Mouse (Mus musculus): Measurements from ENCODE around the gene Atxn7l3. TPM values are rescaled to one million over a fixed set of nuclear protein-coding genes. Genes with fewer than 3 reads are reported as not detected.

The Atxn7l3 gene
- total and polyA plus RNA-seq, 3 experiments: 17.4 to 21.7 (median 19.0) TPM

DNA sequence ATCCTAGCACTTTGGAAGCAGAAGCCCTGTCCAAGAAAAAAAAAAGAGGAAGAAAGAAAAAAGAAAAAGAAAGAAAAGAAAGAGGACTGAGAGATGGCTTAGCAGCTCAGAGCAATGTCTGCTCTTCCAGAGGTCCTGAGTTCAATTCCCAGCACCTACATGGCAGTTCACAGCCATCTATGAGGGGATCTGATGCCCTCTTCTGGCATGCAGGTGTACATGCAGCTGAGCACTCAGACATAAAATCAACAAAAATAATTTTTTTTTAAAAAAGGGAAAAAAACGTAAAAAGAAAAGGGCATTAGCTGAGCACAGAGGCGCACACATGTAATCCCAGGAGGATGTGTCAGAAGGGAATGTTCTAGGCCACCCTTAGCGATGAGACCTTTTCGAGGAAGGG, 49.6 kb downstream of the Atxn7l3 start:
- DNase-seq: no peak
- Histone ChIP-seq H3K36me3 (ENCODE audit: control insufficient read depth, insufficient read depth, low read length) (no peaks in the 10 kb centered on the region), H3K4me3 (no peak overlapping the region), H3K9ac (ENCODE audit: low read depth, low read length) (no peak overlapping the region), H3K4me1 (ENCODE audit: control insufficient read depth, insufficient read depth, low read length) (peaks cover 1% of the 10 kb centered on the region; the same call in 1 of the 2 replicates), H3K79me2 (replicated peaks; ENCODE audit: control insufficient read depth, insufficient read depth, low read length) (no peaks in the 10 kb centered on the region), H3K27ac (no peak overlapping the region), H3K27me3 (ENCODE audit: control insufficient read depth, insufficient read depth, low read length) (no peaks in the 10 kb centered on the region)
- intact Hi-C loops (cut with DNase I): loop anchor here (5.0 kb wide), 2 partner anchors 45 to 60 kb away; partner anchors contain the start of genes G6pc3 and Lsm12
- no peak for TF ChIP-seq POLR2A (IDR thresholded peaks at IDR 0.05; ENCODE audit: insufficient read depth, low read depth, low read length)
- TF ChIP-seq CTCF (IDR thresholded peaks at IDR 0.05): peak; percentile 42
- WGBS: 83% methylated on average over 4 of the region's 4 CpGs

DNA sequence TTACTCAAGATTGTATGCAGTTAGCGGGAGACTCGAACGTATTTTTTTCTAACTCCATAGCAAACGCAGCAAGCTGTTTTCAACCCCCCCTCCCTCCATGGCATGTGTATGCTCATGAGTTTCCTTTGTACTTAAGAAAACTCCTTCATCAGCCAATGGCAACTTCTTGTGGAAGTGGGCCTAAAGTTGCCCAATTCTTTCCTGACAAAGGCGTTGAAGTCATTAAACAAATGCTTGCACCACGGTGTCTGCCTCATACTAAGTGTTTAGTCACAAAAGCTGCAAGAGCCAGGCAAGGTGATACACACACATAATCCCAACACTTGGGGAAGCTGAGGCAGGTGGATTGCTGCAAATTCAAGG, 50.2 kb downstream of the Atxn7l3 start:
- intact Hi-C loops (cut with DNase I): loop anchor here (5.0 kb wide), 2 partner anchors 44 to 59 kb away; partner anchors contain the start of genes G6pc3 and Lsm12
- no peaks in the 10 kb centered on the region for H3K36me3 ChIP-seq (ENCODE audit: control insufficient read depth, insufficient read depth, low read length)
- 79% methylated on average over 6 of the region's 6 CpGs for WGBS

DNA sequence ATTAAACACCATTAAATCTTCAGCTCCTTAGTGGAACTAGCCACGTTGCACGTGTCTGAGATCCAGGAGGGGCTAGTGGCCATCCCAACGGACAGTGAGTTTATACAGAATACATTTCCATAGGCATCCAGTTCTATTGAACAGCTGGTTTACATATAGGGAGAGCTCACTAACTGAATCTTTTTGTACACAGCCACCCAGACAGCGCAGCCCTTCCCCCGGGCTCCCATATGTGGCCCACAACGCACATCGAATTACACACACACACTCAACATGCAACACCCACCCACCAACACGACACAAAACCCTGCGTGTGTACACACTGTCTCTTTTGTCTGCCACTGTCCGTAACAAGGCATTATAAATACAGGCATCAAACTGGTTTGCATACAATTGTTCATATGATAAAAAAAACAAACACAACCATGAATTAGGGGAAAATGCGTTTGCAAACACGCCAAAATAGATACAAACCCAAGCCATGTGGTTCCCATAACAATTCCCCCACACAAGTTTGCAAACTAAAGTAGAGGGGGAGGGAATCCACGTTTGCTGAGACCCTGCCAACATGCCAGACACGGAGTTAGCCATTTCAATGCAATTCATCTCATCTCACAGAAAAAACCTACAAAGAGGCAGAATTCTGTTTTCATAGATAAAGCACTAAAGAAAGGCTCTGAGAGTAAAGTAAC, 50.7 kb downstream of the Atxn7l3 start:
- WGBS: 68% methylated on average over 14 of the region's 14 CpGs
- H3K4me3 ChIP-seq: peak overlapping the region; percentile 29; the same call in 1 of the 2 replicates
- TF ChIP-seq EP300 (IDR thresholded peaks at IDR 0.05; ENCODE audit: insufficient read depth, low read depth, low read length) (no peak), CTCF (IDR thresholded peaks at IDR 0.05) (no peak)
- no peak overlapping the region for H3K27ac ChIP-seq
- no peaks in the 10 kb centered on the region for H3K79me2 ChIP-seq (replicated peaks; ENCODE audit: control insufficient read depth, insufficient read depth, low read length)
- H3K27me3 ChIP-seq (ENCODE audit: control insufficient read depth, insufficient read depth, low read length): no peaks in the 10 kb centered on the region
- H3K9ac ChIP-seq (ENCODE audit: low read depth, low read length): no peak overlapping the region
- H3K4me1 ChIP-seq (ENCODE audit: control insufficient read depth, insufficient read depth, low read length): peaks cover 1% of the 10 kb centered on the region; the same call in 1 of the 2 replicates
- intact Hi-C loops (cut with DNase I): loop anchor here (5.0 kb wide), 2 partner anchors 43 to 58 kb away; partner anchors contain the start of genes G6pc3 and Lsm12
- no peaks in the 10 kb centered on the region for H3K36me3 ChIP-seq (ENCODE audit: control insufficient read depth, insufficient read depth, low read length)
- DNase-seq: no peak

More for the DNA sequence above, 50.2 kb downstream of the Atxn7l3 start:
- Histone ChIP-seq H3K4me1 (ENCODE audit: control insufficient read depth, insufficient read depth, low read length) (peaks cover 1% of the 10 kb centered on the region; the same call in 1 of the 2 replicates), H3K4me3 (no peak overlapping the region), H3K9ac (ENCODE audit: low read depth, low read length) (no peak overlapping the region), H3K27me3 (ENCODE audit: control insufficient read depth, insufficient read depth, low read length) (no peaks in the 10 kb centered on the region), H3K27ac (no peak overlapping the region), H3K79me2 (replicated peaks; ENCODE audit: control insufficient read depth, insufficient read depth, low read length) (no peaks in the 10 kb centered on the region)
- TF ChIP-seq POLR2A (IDR thresholded peaks at IDR 0.05; ENCODE audit: insufficient read depth, low read depth, low read length): no peak
- TF ChIP-seq CTCF (IDR thresholded peaks at IDR 0.05): no peak
- TF ChIP-seq EP300 (IDR thresholded peaks at IDR 0.05; ENCODE audit: insufficient read depth, low read depth, low read length): no peak
- no peak for DNase-seq

DNA sequence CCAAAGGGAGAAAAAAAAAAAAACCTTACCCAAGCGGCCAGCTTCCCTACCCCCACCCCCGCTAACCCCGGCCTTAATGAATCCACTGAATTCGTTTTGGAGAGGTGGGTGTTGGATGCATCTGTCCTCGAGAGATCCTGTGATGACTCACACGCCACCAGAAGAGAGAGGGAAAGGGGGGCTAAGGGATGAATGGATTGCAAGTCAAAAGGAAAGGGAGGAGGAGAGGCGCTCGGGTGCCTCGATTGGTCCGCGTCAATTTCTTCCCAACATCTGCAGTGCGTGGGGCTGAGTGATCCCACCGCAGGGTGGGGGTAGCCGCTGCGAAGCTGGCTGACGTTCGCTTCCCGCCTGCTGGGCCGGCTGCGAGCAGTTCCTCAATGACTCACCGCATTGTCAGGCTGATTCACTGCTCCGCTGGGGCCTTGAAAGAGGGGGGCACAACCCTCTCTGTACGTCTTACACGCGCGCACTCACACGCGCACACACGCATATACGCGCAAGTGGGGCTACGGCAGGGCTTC, 51.4 kb downstream of the Atxn7l3 start:
- intact Hi-C loops (cut with DNase I): loop anchor here (5.0 kb wide), 2 partner anchors 43 to 58 kb away; partner anchors contain the start of genes G6pc3 and Lsm12
- no peak for TF ChIP-seq POLR2A (IDR thresholded peaks at IDR 0.05; ENCODE audit: insufficient read depth, low read depth, low read length)
- no peak for TF ChIP-seq EP300 (IDR thresholded peaks at IDR 0.05; ENCODE audit: insufficient read depth, low read depth, low read length)
- peak; percentile 16; the same call in 1 of the 2 replicates for TF ChIP-seq CTCF (IDR thresholded peaks at IDR 0.05)
- Histone ChIP-seq H3K4me3 (peak overlapping the region; percentile 29), H3K4me1 (ENCODE audit: control insufficient read depth, insufficient read depth, low read length) (peaks cover 1% of the 10 kb centered on the region; the same call in 1 of the 2 replicates), H3K9ac (ENCODE audit: low read depth, low read length) (peak overlapping the region; percentile 47), H3K27me3 (ENCODE audit: control insufficient read depth, insufficient read depth, low read length) (no peaks in the 10 kb centered on the region), H3K36me3 (ENCODE audit: control insufficient read depth, insufficient read depth, low read length) (no peaks in the 10 kb centered on the region), H3K79me2 (replicated peaks; ENCODE audit: control insufficient read depth, insufficient read depth, low read length) (no peaks in the 10 kb centered on the region), H3K27ac (no peak overlapping the region)
- peak; percentile 68 to 74 for DNase-seq
- 2% methylated on average over 32 of the region's 32 CpGs for WGBS

DNA sequence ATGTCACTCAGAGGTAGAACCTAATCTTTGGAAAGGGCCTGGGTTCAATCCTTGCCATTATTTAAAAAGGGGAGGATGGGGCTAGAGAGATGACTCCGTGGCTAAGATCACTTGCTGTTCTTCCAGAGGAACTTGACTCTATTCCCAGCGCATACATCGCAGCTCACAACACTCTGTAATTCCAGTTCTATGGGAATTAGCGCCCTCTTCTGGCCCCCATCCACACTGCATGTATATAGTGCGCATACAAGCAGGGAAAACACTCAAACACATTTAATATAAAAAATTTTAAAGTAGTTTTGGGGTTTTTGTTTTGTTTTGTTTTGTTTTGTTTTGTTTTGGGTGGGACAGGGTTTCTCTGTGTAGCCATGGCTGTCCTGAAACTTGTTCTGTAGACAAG, 54.6 kb downstream of the Atxn7l3 start:
- TF ChIP-seq EP300 (IDR thresholded peaks at IDR 0.05; ENCODE audit: insufficient read depth, low read depth, low read length): no peak
- TF ChIP-seq POLR2A (IDR thresholded peaks at IDR 0.05; ENCODE audit: insufficient read depth, low read depth, low read length): no peak
- peak; percentile 28 for TF ChIP-seq CTCF (IDR thresholded peaks at IDR 0.05)
- intact Hi-C loops (cut with DNase I): no loop called here
- H3K27ac ChIP-seq: no peak overlapping the region
- DNase-seq: no peak
- 56% methylated on average over 5 of the region's 5 CpGs for WGBS
- H3K9ac ChIP-seq (ENCODE audit: low read depth, low read length): no peak overlapping the region
- H3K36me3 ChIP-seq (ENCODE audit: control insufficient read depth, insufficient read depth, low read length): no peaks in the 10 kb centered on the region
- H3K27me3 ChIP-seq (ENCODE audit: control insufficient read depth, insufficient read depth, low read length): no peaks in the 10 kb centered on the region
- no peak overlapping the region for H3K4me3 ChIP-seq
- H3K4me1 ChIP-seq (ENCODE audit: control insufficient read depth, insufficient read depth, low read length): peaks cover 1% of the 10 kb centered on the region; the same call in 1 of the 2 replicates
- no peaks in the 10 kb centered on the region for H3K79me2 ChIP-seq (replicated peaks; ENCODE audit: control insufficient read depth, insufficient read depth, low read length)

DNA sequence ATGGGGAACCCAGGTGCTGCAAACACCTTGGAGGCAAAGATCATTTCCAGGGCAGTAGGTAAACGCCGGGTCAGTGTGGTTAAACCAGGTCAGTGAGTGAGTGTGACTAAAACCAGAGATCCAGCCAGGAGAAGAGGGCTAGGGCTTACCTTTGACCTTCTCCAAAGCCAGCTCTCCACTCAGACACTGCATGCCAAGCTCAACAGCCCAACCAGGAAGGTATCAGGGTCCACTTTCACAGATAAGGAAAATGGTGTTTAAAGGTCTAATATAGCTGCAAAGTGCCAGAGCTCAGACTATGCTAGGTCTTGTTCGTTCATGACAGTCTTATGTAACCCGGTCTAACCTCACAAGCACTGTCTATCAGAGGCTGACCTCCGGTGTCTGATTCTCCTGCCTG, 55.2 kb downstream of the Atxn7l3 start:
- WGBS: 71% methylated on average over 5 of the region's 5 CpGs
- Histone ChIP-seq H3K4me1 (ENCODE audit: control insufficient read depth, insufficient read depth, low read length) (peaks cover 1% of the 10 kb centered on the region; the same call in 1 of the 2 replicates), H3K36me3 (ENCODE audit: control insufficient read depth, insufficient read depth, low read length) (no peaks in the 10 kb centered on the region), H3K9ac (ENCODE audit: low read depth, low read length) (no peak overlapping the region), H3K27me3 (ENCODE audit: control insufficient read depth, insufficient read depth, low read length) (no peaks in the 10 kb centered on the region), H3K79me2 (replicated peaks; ENCODE audit: control insufficient read depth, insufficient read depth, low read length) (no peaks in the 10 kb centered on the region), H3K27ac (no peak overlapping the region), H3K4me3 (no peak overlapping the region)
- no peak for DNase-seq
- TF ChIP-seq CTCF (IDR thresholded peaks at IDR 0.05) (no peak), POLR2A (IDR thresholded peaks at IDR 0.05; ENCODE audit: insufficient read depth, low read depth, low read length) (no peak), EP300 (IDR thresholded peaks at IDR 0.05; ENCODE audit: insufficient read depth, low read depth, low read length) (no peak)
- intact Hi-C loops (cut with DNase I): no loop called here

Measured in heart, adult 2 months (tissue).